In genomic region chr16:9310744-9311143, GRCm38 (mm10) we compare ENCODE assay signal across 14 mouse cellular contexts.
DNase-seq lines count a peak whose midpoint lies in the region; ATAC-seq and TF ChIP-seq lines count a peak whose summit lies in the region.
"Had no signal": no experiment of that assay in that cellular context is flagged by ENCODE, and none has a peak within 500 bp of the region (broad histone marks: within the 10 kb centered on the region; RNA-seq: fewer than 3 reads in every experiment).

No protein-coding gene starts in this region.

- H3K4me2 ChIP-seq in hindbrain, embryonic 16.5 days (ENCODE audit: low read length), result no peak overlapping the region
- H3K4me2 ChIP-seq: embryonic facial prominence, embryonic 15.5 days; forebrain, embryonic 12.5 days; hindbrain, embryonic 14.5 days; lung, embryonic 14.5 days; neural tube, embryonic 12.5 days had no signal

- ATAC-seq in Patski, result no peak
- no peak for ATAC-seq in hindbrain, embryonic 16.5 days

- no peak overlapping the region for H3K27ac ChIP-seq in kidney, adult 2 months (ENCODE audit: insufficient read depth, low read depth, low read length)
- no peak overlapping the region for H3K27ac ChIP-seq in hindbrain, embryonic 16.5 days (ENCODE audit: low read depth, low read length)
- H3K27ac ChIP-seq: embryonic facial prominence, embryonic 15.5 days; forebrain, embryonic 12.5 days; hindbrain, embryonic 14.5 days; neural tube, embryonic 12.5 days had no signal

- H3K27me3 ChIP-seq in kidney, adult 2 months (replicated peaks; ENCODE audit: control insufficient read depth, insufficient read depth, low read length), result no peaks in the 10 kb centered on the region
- no peaks in the 10 kb centered on the region for H3K27me3 ChIP-seq in Patski
- H3K27me3 ChIP-seq in hindbrain, embryonic 16.5 days (replicated peaks; ENCODE audit: control insufficient read depth, insufficient read depth, low read length), result no peaks in the 10 kb centered on the region
- H3K27me3 ChIP-seq: embryonic facial prominence, embryonic 15.5 days; forebrain, embryonic 12.5 days; neural tube, embryonic 12.5 days had no signal

- in situ Hi-C loops in Patski (cut with MboI; ENCODE audit: low pct_unique_long_range_greater_than_20kb), result no loop called here

- H3K9ac ChIP-seq in hindbrain, embryonic 16.5 days (ENCODE audit: low read depth, low read length), result no peak overlapping the region
- H3K9ac ChIP-seq: embryonic facial prominence, embryonic 15.5 days; forebrain, embryonic 12.5 days; hindbrain, embryonic 14.5 days; lung, embryonic 14.5 days; neural tube, embryonic 12.5 days had no signal

- POLR2A ChIA-PET in Patski (lab: Charles Lee), result no interaction called here

- no peaks in the 10 kb centered on the region for H3K4me1 ChIP-seq in kidney, adult 2 months (ENCODE audit: control insufficient read depth, insufficient read depth, low read length)
- no peaks in the 10 kb centered on the region for H3K4me1 ChIP-seq in hindbrain, embryonic 16.5 days (ENCODE audit: control insufficient read depth, insufficient read depth, low read depth, low read length)
- H3K4me1 ChIP-seq: embryonic facial prominence, embryonic 15.5 days; forebrain, embryonic 12.5 days; neural tube, embryonic 12.5 days had no signal

- DNase-seq in cerebellum, adult 8-10 months, result peak; percentile 1
- DNase-seq in cerebellum, adult 11 months, result no peak
- DNase-seq in kidney, adult 2 months, result no peak
- no peak for DNase-seq in kidney, adult 9 months
- no peak for DNase-seq in Patski (ENCODE audit: low read depth, low spot score)
- DNase-seq in cerebellum, adult 9-11 months, result peak; percentile 4
- DNase-seq: liver; lung, embryonic 14.5 days had no signal

- H3K36me3 ChIP-seq in kidney, adult 2 months (ENCODE audit: control insufficient read depth, insufficient read depth, low read length), result no peaks in the 10 kb centered on the region
- H3K36me3 ChIP-seq in hindbrain, embryonic 16.5 days (ENCODE audit: control insufficient read depth, insufficient read depth, low read length), result no peaks in the 10 kb centered on the region
- H3K36me3 ChIP-seq: embryonic facial prominence, embryonic 15.5 days; forebrain, embryonic 12.5 days; G1E; neural tube, embryonic 12.5 days had no signal

- 0 out of 2 replicates have a peak, but pooled peaks have one; percentile 21 for TF ChIP-seq CTCF in kidney, adult 2 months (conservative IDR thresholded peaks at IDR 0.05; ENCODE audit: insufficient read depth, insufficient read length, low read depth, low read length)
- peak; percentile 67 for TF ChIP-seq CTCF in Patski (IDR thresholded peaks at IDR 0.05)

- no peak for TF ChIP-seq POLR2A in kidney, adult 2 months (IDR thresholded peaks at IDR 0.05; ENCODE audit: low read depth, low read length)

- WGBS in kidney, adult 2 months, result 9% methylated on average over 1 of the region's 1 CpGs
- WGBS in hindbrain, embryonic 16.5 days, result 13% methylated on average over 1 of the region's 1 CpGs

- no peak overlapping the region for H3K4me3 ChIP-seq in kidney, adult 2 months (ENCODE audit: insufficient read depth, low read depth, low read length)
- no peak overlapping the region for H3K4me3 ChIP-seq in hindbrain, embryonic 16.5 days (ENCODE audit: low read length)
- H3K4me3 ChIP-seq: embryonic facial prominence, embryonic 15.5 days; forebrain, embryonic 12.5 days; neural tube, embryonic 12.5 days had no signal

- CTCF ChIA-PET in Patski (lab: Charles Lee), result interaction anchor here (1.1 to 2.2 kb wide), 2 partner anchors 9 to 23 kb away, joined by 3 to 11 read pairs; no protein-coding TSS in a partner anchor

- H3K9me3 ChIP-seq in hindbrain, embryonic 16.5 days (ENCODE audit: control insufficient read depth, low read length), result no peaks in the 10 kb centered on the region
- H3K9me3 ChIP-seq: embryonic facial prominence, embryonic 15.5 days; forebrain, embryonic 12.5 days; G1E; neural tube, embryonic 12.5 days had no signal

Comparison
In these comparisons a context has a peak if more than half of its experiments do, and no peak if none do; other contexts are left out.
1. DNase-seq: peak in cerebellum, adult 8-10 months (single experiment) and cerebellum, adult 9-11 months (single experiment); none in cerebellum, adult 11 months (single experiment), kidney, adult 2 months (single experiment), kidney, adult 9 months (single experiment) and Patski (single experiment).